Mouse (Mus musculus) CH12.LX (cell line): ENCODE results near the gene Ostm1.

Experiments
- CTCF ChIP-seq, 2 experiments: IDR thresholded peaks in 1 of 2; conservative IDR thresholded peaks in 1 of 2; 2 replicates each; pipeline ENCODE4 v1.5.1; 2011 to 2012; ENCODE audit warnings: low read depth in 2 of 2, low read length in 2 of 2, improper control_type of control experiment in 1 of 2, inconsistent platforms in 1 of 2, mild to moderate bottlenecking in 1 of 2, moderate library complexity in 1 of 2
- E2F4 ChIP-seq: IDR thresholded peaks from 2 replicates; pipeline ENCODE4 v1.6.1; 2011; ENCODE audit warnings: low read depth, low read length, improper control_type of control experiment; ENCODE audit not compliant: insufficient replicate concordance
- IRF4 ChIP-seq: IDR thresholded peaks from 2 replicates; pipeline ENCODE4 v1.6.1; 2014; ENCODE audit warnings: low read depth, mild to moderate bottlenecking, inconsistent platforms, low read length, improper control_type of control experiment
- ZC3H11A ChIP-seq: IDR thresholded peaks from 2 replicates; pipeline ENCODE4 v1.6.1; 2012; ENCODE audit warnings: low read depth, mild to moderate bottlenecking, inconsistent platforms, low read length, improper control_type of control experiment

DNA sequence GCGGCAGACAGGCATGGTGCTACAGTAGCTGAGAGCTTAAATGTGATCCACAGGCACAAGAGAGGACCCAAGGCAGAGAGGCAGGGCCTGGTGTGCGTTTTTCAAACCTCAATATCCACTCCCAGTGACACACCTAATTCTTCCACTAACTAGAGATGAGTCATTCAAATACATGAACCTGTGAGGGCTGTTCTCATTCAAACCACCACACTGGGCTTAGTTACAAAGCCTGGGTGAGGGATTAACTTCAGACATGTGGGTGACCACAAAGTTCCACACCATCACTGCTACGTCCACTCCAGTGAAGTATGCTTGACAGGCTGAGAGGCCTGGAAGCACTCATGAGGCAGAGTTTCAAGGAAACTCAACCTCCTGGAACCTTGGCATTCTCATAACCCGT is 86.3 kb downstream of the Ostm1 start:
- TF ChIP-seq IRF4 (no peak), CTCF (conservative IDR thresholded peaks at IDR 0.05 in 1 of 2, IDR thresholded peaks at IDR 0.05 in 1 of 2; ENCODE audit: low read depth in 2 of 2, low read length in 2 of 2) (no peak), ZC3H11A (no peak), E2F4 (no peak)
